Mouse (Mus musculus) regulatory T cell (primary cell): Measurements from ENCODE around the gene Kcnj9.

ENCODE experiments used
- in situ Hi-C: fragments of 300-600 bp; cut with MboI, MseI; formaldehyde crosslinking; loops from one replicate; pipeline ENCODE4 v1.15.1; 2025; ENCODE audit warnings: high pct_unique_total_duplicates

The Kcnj9 gene

DNA sequence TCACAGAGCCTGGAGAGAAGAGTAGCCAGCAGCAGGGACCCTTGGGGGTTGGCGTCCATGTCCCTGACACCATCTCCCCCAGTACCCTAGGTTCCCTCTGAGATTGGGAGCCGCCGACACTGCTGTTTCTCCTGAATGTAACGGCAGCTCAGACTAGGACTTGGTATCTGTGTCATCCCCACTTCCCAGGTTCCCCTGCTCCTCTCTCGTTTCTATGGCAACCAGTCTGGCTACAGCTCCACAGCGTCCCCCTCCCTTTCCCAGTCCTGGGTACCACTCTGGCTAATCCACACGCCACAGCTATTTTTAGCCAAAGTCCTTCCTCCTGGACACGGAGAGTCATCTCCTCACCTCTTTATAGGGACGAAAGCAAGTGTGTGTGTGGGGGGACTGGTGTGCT, at the start of gene Kcnj9:
Kcnj9 (minus strand) TSS at position 188 of the 400 bp plus-strand sequence.
- in situ Hi-C loops, result no loop called here

GRCm38 (mm10) chr1:172376758-172377458, 47.8 kb upstream of the Kcnj9 start:
- in situ Hi-C loops, result no loop called here

DNA sequence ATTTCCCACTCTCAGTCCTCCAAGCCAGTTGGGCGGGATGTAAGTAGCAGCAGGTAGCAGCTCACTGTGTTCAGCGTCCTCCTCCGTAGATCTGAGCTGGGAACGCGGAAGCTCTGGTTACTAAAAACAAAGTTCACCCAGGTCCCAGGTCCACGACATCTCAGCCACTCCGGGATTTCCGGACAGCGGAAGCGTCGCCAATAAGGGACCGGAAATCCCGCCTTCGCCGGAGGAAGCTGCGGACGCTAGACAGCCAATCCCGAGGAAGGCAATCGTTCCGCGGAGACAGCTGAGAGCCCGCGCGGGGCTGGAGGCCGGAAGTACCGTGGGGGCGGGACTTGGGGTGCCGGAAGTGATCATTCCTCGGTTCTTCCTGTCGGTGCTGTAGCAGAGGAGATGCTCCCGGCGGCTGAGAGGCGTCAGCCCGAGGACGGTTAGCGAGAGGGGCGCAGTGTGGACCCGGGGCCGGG, 47.1 kb upstream of the Kcnj9 start, which contains the start of gene Pigm:
Pigm (plus strand) TSS at position 349 of the 470 bp plus-strand sequence.
- in situ Hi-C loops, result no loop called here

DNA sequence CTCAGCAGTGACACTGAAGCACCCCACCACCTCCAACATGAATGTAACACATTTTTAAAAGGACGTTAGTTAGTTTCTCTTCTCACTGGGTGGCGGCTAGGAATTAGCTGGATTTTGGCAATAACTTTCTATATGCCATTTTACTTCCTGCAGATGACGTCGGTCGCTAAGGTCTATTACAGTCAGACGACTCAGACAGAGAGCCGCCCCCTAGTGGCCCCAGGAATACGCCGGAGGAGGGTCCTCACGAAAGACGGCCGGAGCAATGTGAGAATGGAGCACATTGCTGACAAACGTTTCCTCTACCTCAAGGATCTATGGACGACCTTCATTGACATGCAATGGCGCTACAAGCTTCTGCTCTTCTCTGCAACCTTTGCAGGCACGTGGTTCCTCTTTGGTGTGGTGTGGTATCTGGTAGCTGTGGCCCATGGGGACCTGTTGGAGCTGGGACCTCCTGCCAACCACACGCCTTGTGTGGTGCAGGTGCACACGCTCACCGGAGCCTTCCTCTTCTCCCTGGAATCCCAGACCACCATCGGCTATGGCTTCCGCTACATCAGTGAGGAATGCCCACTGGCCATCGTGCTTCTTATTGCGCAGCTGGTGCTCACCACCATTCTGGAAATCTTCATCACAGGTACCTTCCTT, 39.8 kb upstream of the Kcnj9 start:
- in situ Hi-C loops, result no loop called here

DNA sequence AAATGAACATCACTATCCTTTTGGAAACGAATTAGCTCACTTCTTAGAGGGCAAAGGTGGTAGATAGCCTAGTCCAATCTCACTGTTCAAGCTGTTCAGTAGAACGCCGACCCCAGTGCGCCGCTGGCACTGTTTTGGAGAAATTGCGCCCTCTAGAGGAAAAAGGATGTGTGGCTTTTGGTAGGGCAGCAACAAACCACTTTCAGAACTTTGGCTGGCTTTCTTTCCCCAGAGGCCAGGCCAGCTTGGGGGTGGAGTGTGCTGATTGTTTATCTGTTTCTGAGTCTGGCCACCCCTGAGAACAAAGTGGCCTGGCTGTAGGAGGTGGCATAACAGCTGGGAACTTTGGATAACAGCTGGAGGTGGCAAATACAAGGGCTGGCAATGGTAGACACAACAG, 35.6 kb upstream of the Kcnj9 start:
- in situ Hi-C loops, result no loop called here

- in situ Hi-C loops, result no loop called here
Measured at GRCm38 (mm10) chr1:172358341-172358740, 29.2 kb upstream of the Kcnj9 start.

DNA sequence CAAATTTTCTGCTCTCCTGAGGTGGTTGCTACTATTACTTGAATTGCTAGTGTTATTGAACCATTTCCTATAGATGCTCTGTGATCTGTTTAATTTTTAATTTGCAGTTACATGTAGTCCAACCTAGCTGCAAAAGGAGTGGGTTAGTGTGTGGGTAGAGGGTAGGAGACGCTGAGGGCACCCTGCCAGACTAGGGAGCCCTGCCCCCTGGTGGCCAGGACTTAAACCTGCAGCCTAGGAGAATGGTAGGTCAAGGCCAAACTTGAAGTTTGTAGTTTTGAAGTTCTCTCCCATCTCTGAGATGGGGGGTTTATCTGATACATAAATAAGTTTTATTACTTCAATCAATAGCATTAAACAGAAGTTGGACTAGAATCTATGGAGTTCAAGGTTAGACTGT, 28.4 kb upstream of the Kcnj9 start:
- in situ Hi-C loops, result no loop called here

GRCm38 (mm10) chr1:172355336-172355735, 26.2 kb upstream of the Kcnj9 start:
- in situ Hi-C loops, result no loop called here

DNA sequence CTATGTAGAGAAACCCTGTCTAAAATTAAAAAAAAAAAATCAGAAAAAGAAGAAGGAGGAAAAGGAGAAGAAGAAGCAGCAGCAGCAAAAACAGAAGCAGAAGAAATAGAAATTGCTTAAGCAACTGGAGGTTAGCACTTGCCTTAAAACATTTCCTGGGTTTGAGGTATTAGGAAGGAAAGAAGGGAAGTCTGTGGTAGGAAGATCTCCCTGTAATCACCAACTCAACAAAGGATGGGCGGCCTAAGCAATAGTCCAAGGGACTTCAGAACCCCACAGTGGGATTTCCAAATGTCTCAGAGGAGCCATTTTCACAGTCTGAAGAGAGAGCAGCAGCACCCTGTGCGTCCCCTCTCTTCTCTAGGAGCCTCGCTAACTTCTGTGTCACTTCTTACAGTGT, 23.3 kb upstream of the Kcnj9 start:
- in situ Hi-C loops, result no loop called here

GRCm38 (mm10) chr1:172352001-172352400, 22.9 kb upstream of the Kcnj9 start:
- in situ Hi-C loops, result no loop called here

- in situ Hi-C loops, result no loop called here
Measured at GRCm38 (mm10) chr1:172349916-172350812, 21.0 kb upstream of the Kcnj9 start.

GRCm38 (mm10) chr1:172349504-172349903, 20.4 kb upstream of the Kcnj9 start:
- in situ Hi-C loops, result no loop called here

GRCm38 (mm10) chr1:172347382-172347781, 18.3 kb upstream of the Kcnj9 start:
- in situ Hi-C loops, result no loop called here

DNA sequence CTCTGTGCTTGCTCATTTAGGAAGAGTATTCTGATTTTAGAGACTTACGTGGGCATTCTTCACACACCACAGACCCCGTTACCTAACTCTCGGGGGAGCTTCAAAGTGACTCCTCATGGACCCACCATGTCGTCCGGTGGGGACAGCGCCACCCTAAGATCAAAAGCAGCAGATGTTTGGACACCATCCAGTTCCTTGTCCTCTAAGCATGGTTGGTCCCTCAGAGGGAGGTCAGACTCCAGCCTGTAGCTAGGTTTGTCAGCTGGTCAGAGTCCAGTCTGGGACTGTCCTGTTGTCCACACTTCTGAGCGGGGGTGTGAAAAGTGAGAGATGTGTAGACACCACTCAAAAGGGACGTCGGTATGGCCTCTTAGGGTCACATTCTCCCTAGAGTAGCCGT, 17.6 kb upstream of the Kcnj9 start:
- in situ Hi-C loops, result no loop called here

- in situ Hi-C loops, result no loop called here
Measured at GRCm38 (mm10) chr1:172344820-172345219, 15.7 kb upstream of the Kcnj9 start.

GRCm38 (mm10) chr1:172343914-172344313, 14.8 kb upstream of the Kcnj9 start:
- in situ Hi-C loops, result no loop called here

DNA sequence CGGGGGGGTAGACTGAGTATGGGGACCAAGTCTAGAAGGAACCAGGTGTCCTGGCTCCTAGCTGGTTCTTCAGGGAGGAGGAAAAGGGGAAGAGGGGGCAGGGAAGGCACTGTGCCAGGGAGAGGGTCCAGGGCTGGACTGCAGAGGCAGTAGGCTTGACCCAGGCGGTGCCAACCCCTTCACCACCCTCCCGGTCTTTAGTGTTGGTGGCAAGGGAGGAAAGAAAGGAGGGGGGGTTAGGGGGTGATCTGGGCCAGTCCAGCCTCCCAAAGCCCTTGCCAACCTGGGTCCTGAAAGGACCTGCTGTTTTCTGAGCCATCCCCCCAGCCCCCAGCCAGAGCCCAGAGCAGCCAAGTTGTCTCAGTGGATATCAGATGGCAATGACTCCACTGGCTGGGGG, 13.6 kb upstream of the Kcnj9 start:
- in situ Hi-C loops, result no loop called here

DNA sequence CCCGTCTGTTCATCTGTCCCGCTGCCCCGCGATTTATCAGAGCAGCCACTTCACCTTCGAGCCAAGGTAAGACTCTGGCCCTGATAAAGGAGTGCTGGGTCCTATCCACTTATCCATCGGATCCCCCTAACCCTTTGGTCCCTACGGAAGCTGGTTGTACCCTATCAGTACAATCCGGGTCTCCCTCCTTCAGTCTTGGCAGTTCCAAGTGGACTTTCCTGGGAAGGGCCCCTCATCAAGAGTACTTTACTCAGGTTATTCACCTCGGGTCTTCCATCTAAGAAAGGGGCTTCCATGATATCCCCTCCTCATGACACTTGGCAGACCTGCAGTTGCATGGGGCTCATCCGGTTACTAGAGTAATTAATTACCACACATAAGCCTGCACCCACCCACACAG, 12.3 kb upstream of the Kcnj9 start:
- in situ Hi-C loops, result no loop called here

DNA sequence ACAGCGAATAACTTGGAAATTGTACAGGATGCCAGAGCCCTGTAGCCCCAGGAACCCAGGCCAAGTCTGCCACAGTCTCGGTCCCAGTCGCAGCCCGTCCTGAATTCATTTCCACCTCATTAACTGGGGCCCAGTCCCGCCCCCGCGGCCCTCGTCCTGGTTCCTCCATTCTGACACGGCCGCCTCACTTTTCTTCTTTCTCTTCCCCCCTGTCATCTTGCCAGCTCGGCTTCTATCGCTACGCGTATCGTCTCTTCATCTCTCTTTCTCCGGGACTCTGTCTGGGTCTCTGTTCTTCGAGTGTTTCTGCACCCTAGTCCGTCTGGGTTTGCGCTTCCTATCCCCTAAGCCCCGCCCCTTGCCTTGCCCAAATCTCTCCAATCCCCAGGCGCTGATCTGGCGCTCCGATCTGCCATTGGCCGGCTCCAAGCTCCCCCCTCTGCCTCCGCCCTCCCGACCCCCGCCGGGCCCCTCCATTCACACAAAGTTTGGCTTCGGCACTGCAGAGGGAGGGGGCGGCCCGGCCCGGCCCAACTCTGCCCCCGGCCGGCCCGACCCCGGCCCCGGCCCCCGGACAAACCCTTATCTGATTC, 11.7 kb upstream of the Kcnj9 start, which contains the start of gene Kcnj10:
Kcnj10 (plus strand) TSS at position 482 of the 593 bp plus-strand sequence.
- in situ Hi-C loops, result no loop called here

DNA sequence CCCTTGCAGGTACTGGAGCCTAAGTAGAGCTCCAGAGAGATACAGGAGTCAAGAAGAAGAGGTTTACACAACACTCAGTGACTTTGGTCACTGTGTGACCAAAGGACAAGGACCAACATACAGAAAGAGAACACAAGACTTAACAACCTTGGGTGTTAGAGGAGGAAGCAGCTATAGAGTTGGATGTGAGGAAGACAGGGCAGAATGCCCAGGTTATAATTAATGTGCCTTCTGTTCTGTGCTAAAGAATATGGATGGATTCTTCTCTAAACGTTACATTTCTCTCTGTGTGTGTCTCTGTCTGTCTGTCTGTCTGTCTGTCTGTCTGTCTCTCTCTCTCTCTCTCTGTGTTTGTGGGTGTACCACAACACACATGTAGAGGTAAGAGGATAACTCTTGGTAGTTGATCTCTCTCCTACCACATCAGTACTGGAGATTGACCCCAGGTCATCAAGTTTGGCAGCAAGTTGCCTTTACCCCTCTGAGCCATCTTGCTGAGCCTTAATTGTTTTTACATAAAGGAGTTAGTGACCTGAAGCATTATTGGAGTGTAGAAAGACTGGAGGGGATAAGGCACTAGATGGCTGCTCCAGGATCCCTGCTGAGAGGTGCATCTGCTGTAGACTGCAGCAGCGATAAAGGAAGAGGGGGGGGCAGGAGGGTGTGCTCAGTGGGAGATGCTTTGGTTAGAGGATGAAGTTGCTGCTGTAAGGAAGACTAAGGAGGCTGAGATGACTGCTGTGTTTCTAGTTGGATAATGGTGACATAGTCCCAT, 8.5 kb upstream of the Kcnj9 start:
- in situ Hi-C loops, result no loop called here

GRCm38 (mm10) chr1:172335804-172336203, 6.7 kb upstream of the Kcnj9 start:
- in situ Hi-C loops, result no loop called here
